Mouse (Mus musculus) embryo, embryonic 9.5 days (tissue): Measurements from ENCODE around the gene Tuba1a.
"Not testable (repeated sequence)": the region's sequence is repeated elsewhere in the genome, so short reads cannot be mapped to it uniquely, and the experiment has no call there.

ENCODE experiments used
- DNase-seq: peaks from one replicate; pipeline ENCODE4 v3.0.0-alpha.2; 2017; ENCODE audit errors: extremely low spot score

The Tuba1a gene

GRCm38 (mm10) chr15:98985240-98985981, 31.9 kb upstream of the Tuba1a start:
- peak; percentile 75 for DNase-seq

- peak; percentile 43 for DNase-seq
Observed at GRCm38 (mm10) chr15:98984681-98985080, 31.2 kb upstream of the Tuba1a start.

DNA sequence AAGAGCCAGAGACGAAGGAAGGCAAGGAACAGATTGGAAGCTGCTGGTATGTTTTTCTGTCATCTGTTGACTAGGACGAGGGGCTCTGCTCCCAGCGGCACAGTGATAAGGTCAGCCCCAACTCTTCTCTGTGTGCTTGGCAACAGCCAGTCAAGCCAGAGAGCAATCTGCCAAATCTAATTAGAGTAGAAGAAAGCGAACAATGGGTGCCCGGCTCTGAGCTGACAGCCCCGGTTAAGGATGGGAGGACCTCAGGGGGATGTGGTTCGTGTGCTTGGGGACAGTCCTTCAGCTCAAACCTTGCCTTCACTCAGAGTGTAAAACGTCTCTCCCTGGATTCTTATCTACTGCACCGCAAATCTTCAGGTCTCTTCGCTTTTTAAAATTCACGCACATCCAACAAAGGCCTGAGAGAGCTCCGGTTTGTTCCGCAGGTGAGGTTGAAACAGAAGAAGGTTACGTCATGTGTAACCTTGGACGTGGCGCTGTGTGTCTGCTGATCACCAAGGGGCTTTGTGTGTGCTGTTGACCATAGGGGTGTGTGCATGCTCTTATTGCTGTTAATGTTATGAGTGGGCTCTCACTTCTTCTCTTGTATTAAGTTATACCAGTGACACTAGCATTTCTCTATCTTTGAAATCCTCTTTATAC, 30.1 kb upstream of the Tuba1a start:
- peak; percentile 68 for DNase-seq

DNA sequence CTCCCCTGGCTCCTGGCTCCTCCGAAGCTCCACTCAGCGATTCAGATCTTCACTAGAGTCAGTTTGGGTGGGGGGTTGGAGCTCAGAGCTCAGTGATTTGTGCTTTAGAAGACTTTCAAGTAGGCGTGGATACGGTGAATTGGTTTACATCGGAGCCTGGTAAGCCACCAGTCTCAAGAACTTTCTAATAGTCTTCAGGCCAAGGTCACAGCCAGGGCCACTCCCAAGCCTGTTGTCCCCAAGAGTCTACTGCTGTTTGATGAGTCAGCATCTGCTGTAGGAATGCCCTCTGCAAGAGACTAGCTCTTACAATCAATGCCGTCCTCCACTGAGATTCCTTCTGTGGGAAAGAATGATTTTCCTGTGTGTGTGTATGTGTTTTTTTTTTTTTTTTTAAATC, 28.6 kb upstream of the Tuba1a start:
- DNase-seq, result no peak

GRCm38 (mm10) chr15:98980012-98980614, 26.6 kb upstream of the Tuba1a start:
- peak; percentile 31 for DNase-seq

DNA sequence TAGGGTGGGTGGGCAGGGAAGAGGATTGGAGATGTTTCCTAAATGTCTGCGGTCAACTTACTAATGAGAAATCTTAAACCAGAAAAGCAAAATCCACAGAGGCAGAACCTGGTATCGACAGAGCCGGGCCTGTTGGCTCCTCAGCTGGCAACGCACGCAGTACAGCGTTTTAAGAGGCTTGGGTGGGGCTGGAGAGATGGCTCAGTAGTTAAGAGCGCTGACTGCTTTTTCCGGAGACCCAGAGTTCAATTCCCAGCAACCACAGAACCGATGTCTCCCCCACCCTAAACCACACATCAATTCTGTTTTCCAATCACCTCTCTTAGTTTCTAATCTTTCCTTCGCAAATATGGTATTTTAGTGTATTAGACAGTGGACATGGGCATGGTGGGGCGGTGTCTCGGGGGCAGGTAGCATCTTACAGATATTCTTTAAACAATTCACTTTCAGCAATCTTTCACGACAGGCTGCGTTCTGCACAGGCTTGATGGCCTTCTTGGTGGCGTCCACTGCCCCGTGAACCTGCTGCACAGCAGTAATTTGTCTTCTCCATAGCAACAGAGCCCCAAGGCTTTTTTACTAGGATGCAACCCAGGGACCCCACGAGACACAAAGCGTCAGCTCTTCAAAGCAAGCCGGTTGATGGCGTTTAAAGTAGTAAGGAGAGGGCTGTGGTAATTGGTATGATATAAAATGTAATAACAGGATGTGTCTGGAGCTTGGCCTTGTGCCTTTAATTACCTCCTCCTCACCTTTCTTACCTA, 25.1 kb upstream of the Tuba1a start:
- no peak for DNase-seq

DNA sequence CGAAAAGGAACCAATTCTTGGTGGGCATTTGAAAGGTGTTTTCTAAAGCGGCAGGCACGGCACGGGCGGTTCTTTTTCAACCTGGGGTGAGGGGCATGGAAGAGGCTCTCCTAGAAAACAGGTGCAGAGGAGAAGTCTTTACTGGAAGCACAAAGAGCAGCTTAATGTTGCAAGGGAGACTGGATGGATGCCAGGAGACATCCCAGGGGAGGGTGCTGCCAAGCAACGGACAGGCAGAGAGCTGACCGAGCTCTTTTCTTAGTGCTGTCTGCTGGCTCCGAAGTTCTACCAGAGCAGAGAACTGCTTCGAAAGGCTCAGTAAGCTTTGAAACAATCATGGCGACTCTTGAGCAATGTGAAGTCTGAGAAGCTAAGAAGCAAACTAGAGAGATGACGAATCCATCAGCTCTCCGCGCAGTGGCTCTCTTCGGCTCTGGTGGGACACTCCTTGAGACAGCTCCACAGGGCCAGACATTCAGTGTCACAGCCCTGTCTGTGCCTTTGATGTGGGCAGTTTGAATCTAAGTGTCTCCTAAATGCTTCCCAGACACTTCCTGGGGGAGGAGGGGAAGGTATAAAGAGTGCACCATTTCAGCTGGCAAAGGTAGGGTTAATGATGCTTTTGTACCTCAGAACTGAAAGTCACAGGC, 24.4 kb upstream of the Tuba1a start:
- no peak for DNase-seq

DNA sequence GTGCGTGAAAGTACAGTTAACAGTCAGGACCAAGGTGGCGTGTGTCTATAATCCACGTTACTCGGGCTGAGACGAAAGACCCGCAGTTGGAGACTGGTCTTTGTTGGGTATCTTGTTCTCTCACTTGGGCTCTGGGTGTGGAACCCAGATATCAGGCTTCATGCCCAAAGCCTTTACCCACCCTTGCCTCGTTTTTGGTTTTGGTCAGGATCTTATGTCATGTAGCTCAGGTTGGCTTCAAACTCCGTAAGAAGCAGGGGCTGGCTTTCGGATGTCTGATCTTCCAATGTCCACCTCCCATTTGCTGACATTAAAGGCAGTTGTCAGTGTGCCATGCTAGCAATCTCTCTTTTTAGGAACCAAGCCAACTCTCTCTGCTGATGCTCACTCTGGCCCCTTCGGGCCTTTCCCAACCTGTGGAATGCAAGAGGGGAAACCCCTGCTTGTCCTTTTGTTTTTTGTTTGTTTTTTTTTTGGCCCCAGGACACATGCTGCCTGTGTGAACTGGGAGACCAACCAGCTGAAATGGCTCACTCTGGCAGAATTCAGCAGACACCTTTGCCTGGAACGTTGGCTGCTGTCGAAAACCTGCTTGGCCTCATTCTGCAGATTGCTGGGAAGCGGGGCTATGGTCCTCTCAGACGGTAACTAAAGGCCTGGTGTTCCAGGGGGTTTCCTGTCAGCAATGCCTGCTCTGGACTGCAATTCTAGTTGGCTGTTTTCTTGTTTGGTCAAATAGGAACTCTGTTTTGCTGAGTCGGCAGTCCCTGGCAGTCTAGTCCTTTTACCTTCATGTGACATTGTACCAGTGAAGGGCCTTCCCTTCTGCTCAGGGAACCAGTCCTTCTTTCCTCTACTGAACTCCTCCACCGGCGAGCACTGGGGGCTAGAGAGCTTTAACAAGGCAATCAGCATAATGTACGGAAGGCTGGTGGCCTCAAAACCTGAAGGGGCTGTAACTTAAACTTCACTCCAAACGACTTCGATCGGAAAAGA, 23.6 kb upstream of the Tuba1a start:
- DNase-seq, result no peak

- no peak for DNase-seq
Observed at GRCm38 (mm10) chr15:98973015-98973614, 19.6 kb upstream of the Tuba1a start.

- DNase-seq, result not testable (repeated sequence)
Observed at GRCm38 (mm10) chr15:98971576-98972320, 18.2 kb upstream of the Tuba1a start.

DNA sequence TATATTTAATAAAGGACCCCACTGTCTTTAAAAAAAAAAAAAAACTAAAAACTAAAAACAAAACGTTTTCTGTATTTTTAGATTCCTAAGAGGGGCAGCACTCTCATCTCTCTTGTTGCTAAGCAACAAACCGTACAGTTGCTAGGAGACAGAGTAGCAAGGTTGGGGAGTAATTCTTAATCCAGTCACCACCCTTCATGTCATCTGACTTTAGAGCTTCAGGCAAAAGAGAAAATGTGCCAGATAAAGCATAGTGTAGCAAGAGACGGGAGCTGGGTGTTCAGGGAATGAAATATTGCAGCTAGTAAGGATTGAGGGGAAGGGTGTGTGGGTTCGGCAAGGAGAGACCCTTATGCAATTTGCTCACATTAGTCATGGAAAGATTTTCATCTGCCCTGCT, 17.6 kb upstream of the Tuba1a start:
- DNase-seq, result no peak

DNA sequence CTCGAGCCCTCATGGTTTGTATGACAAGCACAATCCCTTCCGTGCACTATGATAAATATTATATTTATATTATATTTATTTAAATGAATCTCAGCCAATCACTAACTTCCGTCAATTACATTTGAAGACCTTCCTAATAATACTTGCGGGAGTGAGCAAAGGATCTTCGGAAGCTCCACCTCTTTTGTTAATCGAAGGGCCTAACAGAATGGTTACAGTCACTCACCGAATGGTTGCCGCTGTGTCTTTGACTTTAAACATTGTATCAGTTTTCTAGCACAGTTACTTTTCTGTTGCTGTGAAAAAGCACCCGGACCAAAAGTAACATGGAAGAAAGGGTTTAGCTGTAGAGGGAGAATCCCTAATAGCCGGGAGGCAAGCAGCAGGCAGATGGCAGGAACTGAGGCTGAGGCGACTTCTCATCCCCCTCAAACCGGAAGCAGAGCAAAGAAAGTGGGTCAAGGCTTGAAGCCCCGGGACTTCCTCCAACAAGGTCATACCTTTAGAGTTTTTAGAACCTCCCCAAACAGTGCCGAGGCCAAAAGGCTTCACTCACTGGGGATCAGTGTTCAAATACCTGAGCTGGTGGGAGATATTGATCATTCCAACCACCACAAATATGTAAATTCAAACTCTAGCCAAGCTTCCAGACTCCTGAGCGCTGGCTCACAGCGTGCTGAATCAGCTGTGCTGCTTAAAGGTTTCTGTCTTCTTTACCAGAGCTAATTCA, 16.0 kb upstream of the Tuba1a start:
- DNase-seq, result peak; percentile 68

GRCm38 (mm10) chr15:98968701-98969371, 15.3 kb upstream of the Tuba1a start:
- peak; percentile 86 for DNase-seq

DNA sequence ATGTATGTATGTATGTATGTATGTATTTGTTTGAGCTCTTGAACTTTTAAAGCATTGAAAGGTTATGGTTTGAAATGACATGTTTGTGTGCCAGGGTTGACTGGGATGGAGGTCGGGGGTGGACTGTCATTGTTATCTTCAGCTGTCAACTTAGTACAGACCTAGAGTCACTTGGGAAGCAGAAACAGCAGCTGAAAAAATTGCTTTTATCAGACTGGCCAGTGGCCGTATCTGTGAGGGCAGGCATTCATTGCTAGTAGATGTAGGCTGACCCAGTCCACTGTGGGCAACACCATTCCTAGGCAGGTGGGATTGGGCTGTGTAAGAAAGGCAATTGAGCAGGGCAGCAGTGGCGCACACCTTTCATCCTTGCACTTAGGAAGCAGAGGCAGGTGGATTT, 6.0 kb upstream of the Tuba1a start:
- no peak for DNase-seq

GRCm38 (mm10) chr15:98958901-98959420, 5.5 kb upstream of the Tuba1a start:
- no peak for DNase-seq

DNA sequence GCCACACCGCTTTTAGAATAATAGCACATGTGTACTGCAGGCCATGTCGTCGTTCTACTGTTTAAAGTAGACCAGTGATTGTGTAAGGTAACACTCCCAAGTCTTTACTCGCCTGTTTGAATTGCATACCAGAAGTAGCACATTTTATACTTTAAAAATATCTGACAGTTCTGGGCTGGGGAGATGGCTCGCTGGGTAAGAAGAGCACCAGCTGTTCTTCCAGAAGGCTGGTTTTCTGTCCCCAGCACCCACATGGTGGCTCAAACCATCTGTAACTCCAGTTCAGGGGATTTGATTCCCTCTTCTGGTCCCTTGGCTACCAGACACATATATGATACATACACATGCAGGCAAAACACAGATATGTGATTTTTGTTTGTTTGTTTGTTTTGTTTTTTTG, 4.0 kb upstream of the Tuba1a start:
- DNase-seq, result no peak

DNA sequence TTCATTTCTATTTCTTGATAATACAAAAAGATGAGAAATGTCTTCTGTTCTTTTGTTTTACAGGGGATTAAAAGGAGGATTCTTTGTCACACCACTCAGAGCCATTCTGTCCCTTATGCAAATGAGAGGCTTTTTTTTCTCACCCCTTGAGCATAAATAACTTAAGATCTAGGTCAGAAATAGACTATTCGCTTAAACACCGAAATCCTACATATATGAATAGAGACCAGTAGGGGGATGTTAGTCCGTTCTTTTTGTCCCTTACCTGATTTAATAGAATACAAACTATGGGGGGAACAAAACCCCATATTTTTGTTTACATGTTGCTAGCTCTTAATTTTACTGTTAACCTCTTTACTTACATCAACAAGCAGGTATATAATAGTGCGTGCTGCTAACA, 2.5 kb upstream of the Tuba1a start:
- no peak for DNase-seq

GRCm38 (mm10) chr15:98955324-98955723, 1.8 kb upstream of the Tuba1a start:
- DNase-seq, result no peak
